Mouse (Mus musculus) limb, embryonic 14.5 days (tissue): ENCODE measurements around the gene Chpf2. TPM values are rescaled to one million over a fixed set of nuclear protein-coding genes. Genes with fewer than 3 reads are reported as not detected.

ENCODE experiments used
- ATAC-seq: fragments of 200-750 bp; cut with Nextera tagmentation; 2 replicates; pipeline ENCODE4 v1.8.0; 2017; ENCODE audit warnings: low read depth, moderate number of reproducible peaks, moderate TSS enrichment; ENCODE audit not compliant: low FRiP score
- DNase-seq: peaks from one replicate; pipeline ENCODE4 v3.0.0-alpha.2; 2015; ENCODE audit warnings: low spot score
- H3K27ac ChIP-seq: fragments of 300-500 bp; sonication (generic); replicated peaks from 2 replicates; pipeline ENCODE4 v1.5.1; 2014; ENCODE audit warnings: low read depth, mild to moderate bottlenecking, low read length, moderate library complexity, mixed read lengths
- H3K27me3 ChIP-seq: fragments of 300-500 bp; sonication (generic); 2 replicates; pipeline ENCODE4 v1.6.1; 2014; ENCODE audit warnings: low read length, mixed read lengths; ENCODE audit not compliant: control insufficient read depth, insufficient read depth
- H3K36me3 ChIP-seq: fragments of 300-500 bp; sonication (generic); 2 replicates; pipeline ENCODE4 v1.6.1; 2014; ENCODE audit warnings: mild to moderate bottlenecking, low read length, moderate library complexity, mixed read lengths; ENCODE audit not compliant: control insufficient read depth, insufficient read depth
- H3K4me1 ChIP-seq: fragments of 300-500 bp; sonication (generic); 2 replicates; pipeline ENCODE4 v1.6.1; 2014; ENCODE audit warnings: antibody characterized with exemption, low read length, mixed read lengths; ENCODE audit not compliant: control insufficient read depth, insufficient read depth
- H3K4me2 ChIP-seq: fragments of 300-500 bp; sonication (generic); replicated peaks from 2 replicates; pipeline ENCODE4 v1.6.1; 2014; ENCODE audit warnings: low read depth, mild to moderate bottlenecking, low read length, moderate library complexity; ENCODE audit not compliant: severe bottlenecking
- H3K4me3 ChIP-seq: fragments of 300-500 bp; sonication (generic); replicated peaks from 2 replicates; pipeline ENCODE4 v1.5.1; 2014; ENCODE audit warnings: low read length
- H3K9ac ChIP-seq: fragments of 300-500 bp; sonication (generic); 2 replicates; pipeline ENCODE4 v1.6.1; 2014; ENCODE audit warnings: mild to moderate bottlenecking, low read depth, low read length, moderate library complexity; ENCODE audit not compliant: severe bottlenecking
- H3K9me3 ChIP-seq: fragments of 300-500 bp; sonication (generic); 2 replicates; pipeline ENCODE4 v1.6.1; 2016; ENCODE audit warnings: low read length; ENCODE audit not compliant: control insufficient read depth
- POLR2A ChIP-seq: fragments of 200-500 bp; IDR thresholded peaks from 2 replicates; pipeline ENCODE4 v1.8.0; 2012; ENCODE audit warnings: inconsistent platforms, mild to moderate bottlenecking, moderate library complexity, borderline replicate concordance; ENCODE audit not compliant: insufficient read depth, insufficient read length; ENCODE audit errors: extremely low read depth
- WGBS: fragments of 180-500 bp; shearing (Covaris S2); extraction: QIAGEN DNeasy Blood & Tissue Kit; methylation state at CpG from one replicate; pipeline ENCODE4 v1.1.7; 2014; 5-methylcytosine and 5-hydroxymethylcytosine counted together
- polyA plus RNA-seq, 2 experiments: library from polyadenylated mRNA; depleted of rRNA in 1 of 2; stranded (reverse) in 1 of 2; unstranded in 1 of 2; fragments of >200 nt; fragmentation: Nextera tagmentation in 1 of 2; extraction: Ambion mirVana in 1 of 2; gene quantifications; 2 replicates each; pipeline versions ENCODE4 v1.2.1 to v1.2.3; 2012 to 2014

Chpf2 gene
- polyA plus RNA-seq, 2 experiments: 23.1 to 56.2 TPM

DNA sequence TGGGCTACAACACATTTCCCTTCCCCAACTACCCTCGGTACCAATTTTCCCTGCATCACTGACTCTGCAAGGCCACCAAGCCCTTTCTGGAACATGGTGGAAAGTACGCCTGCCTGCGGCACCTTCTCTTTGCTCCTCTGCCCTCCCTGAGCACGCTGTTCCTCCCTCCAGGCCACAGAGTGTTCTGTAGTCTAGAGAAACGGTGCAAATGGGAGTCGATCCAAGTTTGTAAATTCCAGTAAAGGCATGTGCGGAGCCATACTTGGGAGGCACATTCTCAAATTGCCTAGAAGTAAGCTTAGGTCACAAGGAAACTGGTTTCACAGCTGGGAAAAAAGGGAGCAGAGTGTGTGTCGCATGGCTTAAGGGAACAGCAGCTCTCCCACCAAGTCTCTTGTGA is 33.6 kb downstream of the Chpf2 start:
- H3K36me3 ChIP-seq: no peaks in the 10 kb centered on the region
- H3K9me3 ChIP-seq: no peaks in the 10 kb centered on the region
- H3K4me1 ChIP-seq: peaks cover 23% of the 10 kb centered on the region
- 0 out of 2 replicates have a peak overlapping the region, but pooled peaks have one; percentile 34 for H3K9ac ChIP-seq
- TF ChIP-seq POLR2A: no peak
- 18% methylated on average over 8 of the region's 8 CpGs for WGBS
- peak overlapping the region; percentile 1; the same call in 1 of the 2 replicates for H3K4me2 ChIP-seq
- peak overlapping the region; percentile 75 for H3K27ac ChIP-seq
- ATAC-seq: peak; percentile 51; the same call in 1 of the 2 replicates
- DNase-seq: peak; percentile 80
- H3K27me3 ChIP-seq: no peaks in the 10 kb centered on the region
- H3K4me3 ChIP-seq: no peak overlapping the region

DNA sequence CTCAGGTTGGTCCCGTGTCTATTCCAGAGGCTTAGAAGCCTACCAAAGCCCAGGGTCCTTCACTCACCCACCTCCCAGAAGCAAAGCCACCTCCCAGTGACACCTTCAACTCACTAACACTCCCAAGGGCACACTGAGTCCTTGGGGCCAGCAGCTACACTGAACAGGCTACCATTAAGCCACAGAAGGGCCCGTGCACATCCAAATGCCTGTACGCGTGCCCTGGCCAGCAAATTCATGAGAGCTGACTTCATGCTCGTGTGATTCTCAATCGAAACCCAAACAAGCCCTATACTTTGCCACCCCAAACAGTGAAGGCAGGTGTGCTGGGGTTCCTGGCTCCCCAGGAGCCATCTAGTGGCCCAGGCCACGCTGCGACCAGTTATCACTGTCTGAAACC is 34.1 kb downstream of the Chpf2 start:
- H3K27ac ChIP-seq: peak overlapping the region; percentile 75
- H3K36me3 ChIP-seq: no peaks in the 10 kb centered on the region
- H3K4me2 ChIP-seq: 0 out of 2 replicates have a peak overlapping the region, but pooled peaks have one; percentile 1
- no peaks in the 10 kb centered on the region for H3K27me3 ChIP-seq
- WGBS: 68% methylated on average over 8 of the region's 8 CpGs
- no peak for ATAC-seq
- H3K4me3 ChIP-seq: no peak overlapping the region
- H3K9me3 ChIP-seq: no peaks in the 10 kb centered on the region
- H3K4me1 ChIP-seq: peaks cover 23% of the 10 kb centered on the region
- no peak for TF ChIP-seq POLR2A
- no peak for DNase-seq
- peak overlapping the region; percentile 21; the same call in 1 of the 2 replicates for H3K9ac ChIP-seq

DNA sequence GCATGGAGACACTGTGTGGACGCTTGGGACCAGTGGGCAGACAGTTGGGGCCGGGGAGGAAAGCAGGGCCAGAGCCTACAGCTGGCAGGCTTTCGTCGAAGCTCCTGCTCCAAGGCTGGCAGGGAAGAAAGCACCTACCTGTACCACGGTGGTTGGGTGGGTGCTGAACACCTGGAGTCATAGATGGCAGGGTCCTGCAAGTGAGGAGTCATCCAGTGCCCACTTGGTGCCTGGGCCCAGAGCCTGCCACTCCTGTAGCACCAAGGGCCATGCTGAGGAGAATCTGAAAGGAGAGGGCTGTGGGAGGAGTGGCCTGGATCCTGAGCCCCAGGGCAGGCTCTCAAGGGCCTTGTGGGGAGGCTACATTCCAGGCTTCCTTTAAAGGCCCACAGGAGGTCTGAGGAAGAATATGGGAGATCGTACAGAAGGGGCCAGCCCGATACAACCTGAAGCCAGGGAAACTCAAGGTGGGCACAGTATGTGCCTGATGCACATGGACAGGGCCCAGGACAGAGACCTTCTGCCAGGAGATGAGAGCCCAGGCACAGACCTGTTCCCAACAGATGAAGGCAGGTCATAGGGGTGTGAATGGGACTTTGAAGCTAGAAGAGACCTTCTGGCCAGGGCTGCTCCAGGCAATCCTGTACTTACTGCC is 36.0 kb downstream of the Chpf2 start:
- Histone ChIP-seq H3K4me3 (no peak overlapping the region), H3K9ac (no peak overlapping the region), H3K27ac (no peak overlapping the region), H3K36me3 (no peaks in the 10 kb centered on the region), H3K9me3 (no peaks in the 10 kb centered on the region), H3K4me1 (peaks cover 23% of the 10 kb centered on the region), H3K27me3 (no peaks in the 10 kb centered on the region), H3K4me2 (no peak overlapping the region)
- no peak for TF ChIP-seq POLR2A
- whole genome bisulfite sequencing: 66% methylated on average over 7 of the region's 7 CpGs
- DNase-seq (no peak), ATAC-seq (no peak)

DNA sequence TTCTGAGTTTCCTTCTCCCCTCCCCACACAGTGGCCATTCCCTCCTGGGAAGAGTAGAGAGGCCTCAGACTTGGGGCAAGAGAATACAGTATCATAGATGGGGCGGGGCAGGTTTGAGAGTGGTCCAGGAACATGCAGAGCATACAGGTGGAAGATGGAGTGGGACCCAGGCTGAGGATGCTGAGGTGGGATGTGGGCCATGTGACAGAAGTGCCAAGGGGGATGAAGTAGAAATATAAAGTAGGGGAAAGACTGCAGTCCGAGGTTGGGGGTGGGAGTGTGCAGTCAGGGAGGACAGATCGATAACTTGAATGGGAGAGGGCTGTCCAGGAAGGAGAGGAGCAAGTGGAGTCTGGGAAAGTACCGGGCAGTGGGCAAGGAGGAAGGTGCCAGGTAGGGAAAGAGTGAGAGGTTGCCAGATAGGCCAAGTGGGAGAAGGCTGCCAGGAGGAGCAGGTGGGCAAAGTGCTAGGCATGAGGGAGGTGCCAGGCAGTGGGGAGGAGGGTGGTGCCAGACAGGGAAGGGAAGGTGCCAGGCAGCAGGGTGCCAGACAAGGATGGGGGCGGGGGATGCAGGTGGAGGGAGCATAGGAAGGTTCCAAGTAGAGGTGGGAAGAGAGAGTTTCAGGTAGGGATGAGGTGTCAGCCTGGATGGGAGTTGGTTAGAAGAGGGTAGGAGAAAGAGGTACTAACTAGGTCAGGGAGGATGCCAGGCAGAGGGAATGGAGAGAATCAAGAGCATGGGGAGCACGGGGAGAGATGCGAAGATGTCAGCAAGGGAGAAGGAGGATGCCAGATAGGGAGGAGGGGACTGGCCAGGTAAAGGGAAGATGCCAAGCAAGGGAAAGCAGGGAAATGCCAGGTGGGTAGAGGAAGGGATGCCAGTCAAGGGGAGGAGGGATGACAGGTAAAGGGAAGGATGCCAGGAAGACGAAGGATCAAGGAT is 36.8 kb downstream of the Chpf2 start:
- H3K27ac ChIP-seq: no peak overlapping the region
- H3K4me3 ChIP-seq: peak overlapping the region; percentile 45
- no peaks in the 10 kb centered on the region for H3K27me3 ChIP-seq
- TF ChIP-seq POLR2A: no peak
- H3K4me1 ChIP-seq: peaks cover 23% of the 10 kb centered on the region
- no peaks in the 10 kb centered on the region for H3K9me3 ChIP-seq
- ATAC-seq (no peak), DNase-seq (no peak)
- H3K4me2 ChIP-seq: peak overlapping the region; percentile 77
- H3K9ac ChIP-seq: peak overlapping the region; percentile 64
- WGBS: 46% methylated on average over 8 of the region's 8 CpGs
- no peaks in the 10 kb centered on the region for H3K36me3 ChIP-seq
